Mouse (Mus musculus): ENCODE results near the gene Olfr1347. TPM values are rescaled to one million over a fixed set of nuclear protein-coding genes. Genes with fewer than 3 reads are reported as not detected.
"Not testable (repeated sequence)": the region's sequence is repeated elsewhere in the genome, so short reads cannot be mapped to it uniquely, and the experiment has no call there.

Gene Olfr1347
- not detected in 2 replicates for polyA plus RNA-seq (2015; fragmentation: Nextera tagmentation; extraction: Ambion mirVana)

GRCm38 (mm10) chr7:6499655-6500054 is at the start of gene Olfr1347:
TSS of gene Olfr1347 (minus strand) at chr7:6499755.
- Histone ChIP-seq H3K4me1 (ENCODE audit: control insufficient read depth, insufficient read depth, low read length) (no peaks in the 10 kb centered on the region), H3K27ac (ENCODE audit: low read length) (no peak within 1 kb of the TSS), H3K4me3 (ENCODE audit: low read length) (no peak within 1 kb of the TSS), H3K36me3 (ENCODE audit: control insufficient read depth, insufficient read depth, low read length) (no peaks in the 10 kb centered on the region), H3K9me3 (ENCODE audit: control insufficient read depth, low read length) (no peaks in the 10 kb centered on the region), H3K9ac (ENCODE audit: low read depth, low read length) (no peak within 1 kb of the TSS), H3K4me2 (ENCODE audit: low read depth, low read length) (no peak within 1 kb of the TSS), H3K27me3 (replicated peaks; ENCODE audit: control insufficient read depth, insufficient read depth, low read length) (no peaks in the 10 kb centered on the region)
- no peak for ATAC-seq
- WGBS = 69% methylated on average over 1 of the region's 1 CpGs

GRCm38 (mm10) chr7:6526141-6526540 is 26.6 kb upstream of the Olfr1347 start:
- 63% methylated on average over 5 of the region's 5 CpGs for WGBS
- no peak overlapping the region for H3K4me3 ChIP-seq (ENCODE audit: low read length)
- ATAC-seq = no peak
- H3K36me3 ChIP-seq (ENCODE audit: control insufficient read depth, insufficient read depth, low read length) = no peaks in the 10 kb centered on the region
- H3K27me3 ChIP-seq (replicated peaks; ENCODE audit: control insufficient read depth, insufficient read depth, low read length) = no peaks in the 10 kb centered on the region
- no peaks in the 10 kb centered on the region for H3K4me1 ChIP-seq (ENCODE audit: control insufficient read depth, insufficient read depth, low read length)
- no peak overlapping the region for H3K4me2 ChIP-seq (ENCODE audit: low read depth, low read length)
- H3K27ac ChIP-seq (ENCODE audit: low read length) = no peak overlapping the region
- H3K9me3 ChIP-seq (ENCODE audit: control insufficient read depth, low read length) = peaks cover 3% of the 10 kb centered on the region; the same call in 1 of the 2 replicates
- H3K9ac ChIP-seq (ENCODE audit: low read depth, low read length) = no peak overlapping the region

DNA sequence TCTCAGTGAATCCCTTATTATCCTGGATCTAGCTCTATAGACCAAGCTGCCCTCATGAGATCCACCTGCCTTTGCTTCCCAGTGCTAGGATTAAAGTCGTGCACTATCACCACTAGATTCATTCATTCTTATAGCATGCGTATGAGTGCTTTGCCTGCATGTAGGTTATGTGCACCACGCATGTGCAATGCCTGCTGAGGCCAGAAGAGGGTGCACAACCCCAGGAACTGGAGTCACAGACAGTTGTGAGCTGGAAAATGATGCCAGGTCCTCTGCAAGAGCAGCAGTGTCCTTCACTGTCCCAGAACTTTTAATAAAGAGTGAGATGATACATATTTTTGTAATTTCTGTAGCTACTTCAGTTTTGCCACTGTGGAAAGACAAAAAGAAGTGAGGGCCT is 25.4 kb upstream of the Olfr1347 start:
- Histone ChIP-seq H3K36me3 (ENCODE audit: control insufficient read depth, insufficient read depth, low read length) (no peaks in the 10 kb centered on the region), H3K9me3 (ENCODE audit: control insufficient read depth, low read length) (peaks cover 3% of the 10 kb centered on the region; the same call in 1 of the 2 replicates), H3K9ac (ENCODE audit: low read depth, low read length) (no peak overlapping the region), H3K4me2 (ENCODE audit: low read depth, low read length) (no peak overlapping the region), H3K4me1 (ENCODE audit: control insufficient read depth, insufficient read depth, low read length) (no peaks in the 10 kb centered on the region), H3K4me3 (ENCODE audit: low read length) (no peak overlapping the region), H3K27ac (ENCODE audit: low read length) (no peak overlapping the region), H3K27me3 (replicated peaks; ENCODE audit: control insufficient read depth, insufficient read depth, low read length) (no peaks in the 10 kb centered on the region)
- WGBS = 58% methylated on average over 3 of the region's 3 CpGs
- no peak for ATAC-seq

- ATAC-seq = no peak
- 80% methylated on average over 5 of the region's 5 CpGs for WGBS
- H3K9me3 ChIP-seq (ENCODE audit: control insufficient read depth, low read length) = peaks cover 9% of the 10 kb centered on the region
Observed at GRCm38 (mm10) chr7:6522850-6523249, 23.3 kb upstream of the Olfr1347 start, which contains the start of gene Olfr1349. TSS of gene Olfr1349 (minus strand) at chr7:6522950.

GRCm38 (mm10) chr7:6521666-6522065 is 22.1 kb upstream of the Olfr1347 start:
- ATAC-seq = no peak
- H3K36me3 ChIP-seq (ENCODE audit: control insufficient read depth, insufficient read depth, low read length) = no peaks in the 10 kb centered on the region
- H3K9me3 ChIP-seq (ENCODE audit: control insufficient read depth, low read length) = peaks cover 6% of the 10 kb centered on the region
- no peak overlapping the region for H3K4me2 ChIP-seq (ENCODE audit: low read depth, low read length)
- no peaks in the 10 kb centered on the region for H3K27me3 ChIP-seq (replicated peaks; ENCODE audit: control insufficient read depth, insufficient read depth, low read length)
- no peak overlapping the region for H3K9ac ChIP-seq (ENCODE audit: low read depth, low read length)
- H3K4me3 ChIP-seq (ENCODE audit: low read length) = no peak overlapping the region
- WGBS = 15% methylated on average over 1 of the region's 1 CpGs
- H3K4me1 ChIP-seq (ENCODE audit: control insufficient read depth, insufficient read depth, low read length) = no peaks in the 10 kb centered on the region
- no peak overlapping the region for H3K27ac ChIP-seq (ENCODE audit: low read length)

More at GRCm38 (mm10) chr7:6522850-6523249, 23.3 kb upstream of the Olfr1347 start, which contains the start of gene Olfr1349:
- no peak within 1 kb of the TSS for H3K4me2 ChIP-seq (ENCODE audit: low read depth, low read length)
- no peaks in the 10 kb centered on the region for H3K4me1 ChIP-seq (ENCODE audit: control insufficient read depth, insufficient read depth, low read length)
- no peaks in the 10 kb centered on the region for H3K36me3 ChIP-seq (ENCODE audit: control insufficient read depth, insufficient read depth, low read length)
- no peak within 1 kb of the TSS for H3K9ac ChIP-seq (ENCODE audit: low read depth, low read length)
- no peak within 1 kb of the TSS for H3K27ac ChIP-seq (ENCODE audit: low read length)
- no peak within 1 kb of the TSS for H3K4me3 ChIP-seq (ENCODE audit: low read length)
- no peaks in the 10 kb centered on the region for H3K27me3 ChIP-seq (replicated peaks; ENCODE audit: control insufficient read depth, insufficient read depth, low read length)

DNA sequence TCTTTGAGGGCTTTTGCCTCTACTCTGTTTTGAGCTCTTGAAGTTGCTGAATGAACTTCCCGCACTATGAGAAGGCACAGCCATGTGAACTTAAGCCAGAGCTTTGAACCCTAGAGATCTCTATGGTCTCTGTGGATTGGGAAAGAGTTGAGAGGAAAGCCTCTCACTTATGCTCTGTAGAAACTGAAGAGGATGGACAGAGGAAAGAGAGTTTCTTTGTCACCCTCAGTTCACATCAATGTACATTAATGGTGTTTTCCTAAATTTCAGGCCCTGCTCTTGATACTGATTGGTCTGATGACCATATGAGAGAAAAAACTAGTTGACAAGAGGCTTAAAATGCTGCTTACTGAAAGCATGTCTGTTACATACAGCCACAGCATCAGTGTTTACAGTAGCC is 9.1 kb upstream of the Olfr1347 start, which contains the start of gene Olfr1348:
TSS of gene Olfr1348 (minus strand) at position 101 of the 400 bp plus-strand sequence.
- Histone ChIP-seq H3K36me3 (ENCODE audit: control insufficient read depth, insufficient read depth, low read length) (no peaks in the 10 kb centered on the region), H3K27me3 (replicated peaks; ENCODE audit: control insufficient read depth, insufficient read depth, low read length) (no peaks in the 10 kb centered on the region), H3K9me3 (ENCODE audit: control insufficient read depth, low read length) (no peaks in the 10 kb centered on the region), H3K9ac (ENCODE audit: low read depth, low read length) (no peak within 1 kb of the TSS), H3K4me2 (ENCODE audit: low read depth, low read length) (no peak within 1 kb of the TSS), H3K27ac (ENCODE audit: low read length) (no peak within 1 kb of the TSS), H3K4me3 (ENCODE audit: low read length) (no peak within 1 kb of the TSS), H3K4me1 (ENCODE audit: control insufficient read depth, insufficient read depth, low read length) (no peaks in the 10 kb centered on the region)
- 96% methylated on average over 1 of the region's 1 CpGs for WGBS
- no peak for ATAC-seq

DNA sequence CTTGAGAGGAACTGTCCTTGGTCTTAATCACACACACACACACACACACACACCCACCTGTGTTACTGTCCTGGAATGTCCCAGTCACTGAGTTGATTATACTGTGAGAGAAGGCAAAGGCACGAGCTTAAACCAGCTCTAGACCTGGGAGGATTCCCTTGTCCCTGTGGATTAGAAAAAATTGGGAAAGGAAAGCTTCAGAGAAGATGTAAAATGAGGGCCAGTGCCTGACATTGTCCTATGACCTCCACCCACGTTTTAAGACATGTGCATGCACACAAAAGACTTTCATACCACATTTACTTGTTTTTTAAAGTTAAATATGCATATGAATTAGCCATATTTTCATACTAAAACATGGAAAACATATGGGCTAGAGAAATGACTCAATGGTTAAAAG is 12.7 kb downstream of the Olfr1347 start, which contains the start of gene Olfr5:
TSS of gene Olfr5 (minus strand) at position 101 of the 400 bp plus-strand sequence.
- Histone ChIP-seq H3K4me3 (ENCODE audit: low read length) (no peak within 1 kb of the TSS), H3K9me3 (ENCODE audit: control insufficient read depth, low read length) (no peaks in the 10 kb centered on the region)

DNA sequence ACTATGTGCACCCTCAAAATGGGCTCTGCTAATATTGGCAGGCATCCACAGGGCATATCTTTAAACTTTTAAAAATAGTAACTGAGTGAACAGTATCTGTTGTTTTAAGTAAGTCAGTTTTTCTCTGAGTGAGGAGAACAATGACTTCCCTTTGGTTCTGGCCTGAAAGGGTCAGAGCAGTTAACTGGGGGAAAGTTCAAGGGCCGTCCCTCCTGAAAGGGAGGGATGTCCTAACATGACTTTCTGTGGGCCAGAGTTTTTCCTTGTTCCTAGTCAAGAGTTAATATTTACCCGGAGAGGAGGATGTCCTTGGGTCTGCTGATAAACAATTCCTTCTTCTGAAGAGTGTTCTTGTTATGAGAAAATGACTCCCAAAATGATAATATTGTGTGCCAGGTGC is 21.9 kb downstream of the Olfr1347 start:
- H3K4me2 ChIP-seq (ENCODE audit: low read depth, low read length); H3K4me3 ChIP-seq (ENCODE audit: low read length); ATAC-seq; H3K9ac ChIP-seq (ENCODE audit: low read depth, low read length); H3K9me3 ChIP-seq (ENCODE audit: control insufficient read depth, low read length); H3K4me1 ChIP-seq (ENCODE audit: control insufficient read depth, insufficient read depth, low read length); H3K27me3 ChIP-seq (replicated peaks; ENCODE audit: control insufficient read depth, insufficient read depth, low read length); H3K36me3 ChIP-seq (ENCODE audit: control insufficient read depth, insufficient read depth, low read length); H3K27ac ChIP-seq (ENCODE audit: low read length): not testable (repeated sequence)
- WGBS = 61% methylated on average over 2 of the region's 2 CpGs

More for the DNA sequence above, 12.7 kb downstream of the Olfr1347 start, which contains the start of gene Olfr5:
- H3K27ac ChIP-seq (ENCODE audit: low read length) = no peak within 1 kb of the TSS
- no peaks in the 10 kb centered on the region for H3K27me3 ChIP-seq (replicated peaks; ENCODE audit: control insufficient read depth, insufficient read depth, low read length)
- no peak within 1 kb of the TSS for H3K4me2 ChIP-seq (ENCODE audit: low read depth, low read length)
- WGBS = 17% methylated on average over 2 of the region's 2 CpGs
- no peak for ATAC-seq
- no peaks in the 10 kb centered on the region for H3K4me1 ChIP-seq (ENCODE audit: control insufficient read depth, insufficient read depth, low read length)
- no peak within 1 kb of the TSS for H3K9ac ChIP-seq (ENCODE audit: low read depth, low read length)
- no peaks in the 10 kb centered on the region for H3K36me3 ChIP-seq (ENCODE audit: control insufficient read depth, insufficient read depth, low read length)

GRCm38 (mm10) chr7:6466951-6467350 is 32.6 kb downstream of the Olfr1347 start, which contains the start of gene Olfr1346:
TSS of gene Olfr1346 (plus strand) at chr7:6467101.
- Histone ChIP-seq H3K4me2 (ENCODE audit: low read depth, low read length) (no peak within 1 kb of the TSS), H3K27ac (ENCODE audit: low read length) (no peak within 1 kb of the TSS), H3K4me3 (ENCODE audit: low read length) (no peak within 1 kb of the TSS), H3K9me3 (ENCODE audit: control insufficient read depth, low read length) (no peaks in the 10 kb centered on the region), H3K9ac (ENCODE audit: low read depth, low read length) (no peak within 1 kb of the TSS), H3K27me3 (replicated peaks; ENCODE audit: control insufficient read depth, insufficient read depth, low read length) (no peaks in the 10 kb centered on the region), H3K4me1 (ENCODE audit: control insufficient read depth, insufficient read depth, low read length) (no peaks in the 10 kb centered on the region), H3K36me3 (ENCODE audit: control insufficient read depth, insufficient read depth, low read length) (no peaks in the 10 kb centered on the region)
- no peak for ATAC-seq

GRCm38 (mm10) chr7:6456399-6456798 is 43.2 kb downstream of the Olfr1347 start:
- no peak for ATAC-seq
- Histone ChIP-seq H3K27me3 (replicated peaks; ENCODE audit: control insufficient read depth, insufficient read depth, low read length) (no peaks in the 10 kb centered on the region), H3K9me3 (ENCODE audit: control insufficient read depth, low read length) (no peaks in the 10 kb centered on the region), H3K4me3 (ENCODE audit: low read length) (no peak overlapping the region), H3K9ac (ENCODE audit: low read depth, low read length) (no peak overlapping the region), H3K4me2 (ENCODE audit: low read depth, low read length) (no peak overlapping the region), H3K4me1 (ENCODE audit: control insufficient read depth, insufficient read depth, low read length) (no peaks in the 10 kb centered on the region), H3K27ac (ENCODE audit: low read length) (no peak overlapping the region), H3K36me3 (ENCODE audit: control insufficient read depth, insufficient read depth, low read length) (no peaks in the 10 kb centered on the region)
- WGBS = 46% methylated on average over 3 of the region's 3 CpGs

Data from intestine, embryonic 16.5 days (tissue).